Mouse (Mus musculus) MEL (cell line): ENCODE measurements around the gene Mmp24. TPM values are rescaled to one million over a fixed set of nuclear protein-coding genes. Genes with fewer than 3 reads are reported as not detected.
A peak's percentile ranks its signal among the peaks of the same experiment; 100 is the strongest.
"Not testable (repeated sequence)": the region's sequence is repeated elsewhere in the genome, so short reads cannot be mapped to it uniquely, and the experiment has no call there.

Experiments
- DNase-seq: peaks from one replicate; pipeline ENCODE4 v3.0.0; 2011; ENCODE audit warnings: low read depth, low spot score
- H3K27ac ChIP-seq: 2 replicates; pipeline ENCODE4 v1.5.1; 2012; ENCODE audit warnings: low read depth, mild to moderate bottlenecking, control low read depth, low read length, moderate library complexity; ENCODE audit not compliant: control insufficient read depth
- H3K27me3 ChIP-seq, 2 experiments: fragments of 150-350 bp in 1 of 2; sonication (generic) in 1 of 2; 2 replicates each; pipeline ENCODE4 v1.6.1; 2012; ENCODE audit warnings: low read length in 2 of 2, mild to moderate bottlenecking in 2 of 2, improper control_type of control experiment in 1 of 2, moderate library complexity in 1 of 2; ENCODE audit not compliant: insufficient read depth in 2 of 2, control insufficient read depth in 1 of 2
- H3K36me3 ChIP-seq, 2 experiments: 2 replicates each; pipeline ENCODE4 v1.6.1; 2012 to 2014; ENCODE audit warnings: low read length in 2 of 2, improper control_type of control experiment in 1 of 2, inconsistent platforms in 1 of 2, mild to moderate bottlenecking in 1 of 2; ENCODE audit not compliant: insufficient read depth in 2 of 2, control insufficient read depth in 1 of 2
- H3K4me1 ChIP-seq, 2 experiments: fragments of 150-350 bp in 1 of 2; sonication (generic) in 1 of 2; 2 replicates each; pipeline ENCODE4 v1.6.1; 2012; ENCODE audit warnings: low read length in 2 of 2, improper control_type of control experiment in 1 of 2, mild to moderate bottlenecking in 1 of 2; ENCODE audit not compliant: insufficient read depth in 2 of 2, control insufficient read depth in 1 of 2
- H3K4me3 ChIP-seq, 2 experiments: fragments of 150-350 bp in 1 of 2; sonication (generic) in 1 of 2; 2 replicates each; pipeline ENCODE4 v1.5.1; 2012; ENCODE audit warnings: low read depth in 2 of 2, low read length in 2 of 2, mild to moderate bottlenecking in 2 of 2, moderate library complexity in 2 of 2, control low read depth in 1 of 2, improper control_type of control experiment in 1 of 2; ENCODE audit not compliant: control insufficient read depth in 1 of 2, insufficient read depth in 1 of 2
- H3K79me2 ChIP-seq: 2 replicates; pipeline ENCODE4 v1.6.1; 2012; ENCODE audit warnings: mild to moderate bottlenecking, low read length, moderate library complexity; ENCODE audit not compliant: control insufficient read depth, poor library complexity, insufficient read depth
- H3K9ac ChIP-seq: 2 replicates; pipeline ENCODE4 v1.6.1; 2012; ENCODE audit warnings: low read depth, mild to moderate bottlenecking, control low read depth, low read length, moderate library complexity; ENCODE audit not compliant: control insufficient read depth, poor library complexity, severe bottlenecking
- H3K9me3 ChIP-seq: fragments of 150-350 bp; sonication (generic); replicated peaks from 2 replicates; pipeline ENCODE4 v1.6.1; 2012; ENCODE audit warnings: mild to moderate bottlenecking, low read length, improper control_type of control experiment, moderate library complexity; ENCODE audit not compliant: insufficient read depth
- BHLHE40 ChIP-seq: IDR thresholded peaks from 2 replicates; pipeline ENCODE4 v1.6.1; 2012; ENCODE audit warnings: low read depth, mild to moderate bottlenecking, inconsistent platforms, low read length, improper control_type of control experiment, borderline replicate concordance
- ELF1 ChIP-seq: IDR thresholded peaks from 2 replicates; pipeline ENCODE4 v1.6.1; 2014; ENCODE audit warnings: low read depth, mild to moderate bottlenecking, inconsistent platforms, low read length, improper control_type of control experiment, moderate library complexity
- EP300 ChIP-seq, 2 experiments: IDR thresholded peaks; 2 replicates each; pipeline ENCODE4 v1.6.1; 2011; ENCODE audit warnings: improper control_type of control experiment in 2 of 2, low read length in 2 of 2, low read depth in 1 of 2, mild to moderate bottlenecking in 1 of 2
- HCFC1 ChIP-seq: IDR thresholded peaks from 2 replicates; pipeline ENCODE4 v1.6.1; 2012; ENCODE audit warnings: low read depth, mild to moderate bottlenecking, inconsistent platforms, low read length, improper control_type of control experiment, moderate library complexity
- KAT2A ChIP-seq: conservative IDR thresholded peaks from 2 replicates; pipeline ENCODE4 v1.6.1; 2012; ENCODE audit warnings: low read depth, low read length, improper control_type of control experiment, inconsistent platforms
- MAX ChIP-seq: IDR thresholded peaks from 2 replicates; pipeline ENCODE4 v1.6.1; 2011; ENCODE audit warnings: low read length, improper control_type of control experiment
- MAZ ChIP-seq: IDR thresholded peaks from 2 replicates; pipeline ENCODE4 v1.6.1; 2012; ENCODE audit warnings: low read depth, mild to moderate bottlenecking, inconsistent platforms, low read length, improper control_type of control experiment
- MXI1 ChIP-seq: IDR thresholded peaks from 2 replicates; pipeline ENCODE4 v1.6.1; 2011; ENCODE audit warnings: mild to moderate bottlenecking, low read depth, low read length, improper control_type of control experiment
- MYC ChIP-seq: IDR thresholded peaks from 2 replicates; pipeline ENCODE4 v1.6.1; 2011; ENCODE audit warnings: low read depth, mild to moderate bottlenecking, low read length, improper control_type of control experiment, moderate library complexity
- NELFE ChIP-seq: IDR thresholded peaks from 2 replicates; pipeline ENCODE4 v1.6.1; 2011; ENCODE audit warnings: low read depth, low read length, improper control_type of control experiment
- NRF1 ChIP-seq: IDR thresholded peaks from 2 replicates; pipeline ENCODE4 v1.6.1; 2014; ENCODE audit warnings: low read depth, mild to moderate bottlenecking, inconsistent platforms, low read length, improper control_type of control experiment, moderate library complexity; ENCODE audit not compliant: poor library complexity, insufficient read depth, severe bottlenecking
- POLR2A ChIP-seq, 2 experiments: IDR thresholded peaks; 2 replicates each; pipeline ENCODE4 v1.6.1; 2011 to 2012; ENCODE audit warnings: low read length in 2 of 2, mild to moderate bottlenecking in 2 of 2, control low read depth in 1 of 2, improper control_type of control experiment in 1 of 2, low read depth in 1 of 2, moderate library complexity in 1 of 2; ENCODE audit not compliant: control insufficient read depth in 1 of 2, insufficient read depth in 1 of 2, poor library complexity in 1 of 2
- POLR2AphosphoS2 ChIP-seq: IDR thresholded peaks from 2 replicates; pipeline ENCODE4 v1.6.1; 2011; ENCODE audit warnings: low read length, improper control_type of control experiment
- RAD21 ChIP-seq: IDR thresholded peaks from 2 replicates; pipeline ENCODE4 v1.6.1; 2011; ENCODE audit warnings: mild to moderate bottlenecking, low read depth, low read length, improper control_type of control experiment
- RCOR1 ChIP-seq: IDR thresholded peaks from 2 replicates; pipeline ENCODE4 v1.6.1; 2012; ENCODE audit warnings: low read depth, mild to moderate bottlenecking, inconsistent platforms, low read length, improper control_type of control experiment
- SIN3A ChIP-seq: IDR thresholded peaks from 2 replicates; pipeline ENCODE4 v1.6.1; 2012; ENCODE audit warnings: low read length, improper control_type of control experiment, inconsistent platforms
- SMC3 ChIP-seq: IDR thresholded peaks from 2 replicates; pipeline ENCODE4 v1.6.1; 2011; ENCODE audit warnings: low read depth, low read length, improper control_type of control experiment
- TBP ChIP-seq: IDR thresholded peaks from 2 replicates; pipeline ENCODE4 v1.8.0; 2011; ENCODE audit warnings: low read depth, low read length, improper control_type of control experiment
- TCF12 ChIP-seq: IDR thresholded peaks from 2 replicates; pipeline ENCODE4 v1.6.1; 2014; ENCODE audit warnings: low read depth, mild to moderate bottlenecking, inconsistent platforms, low read length, improper control_type of control experiment, moderate library complexity
- ZKSCAN1 ChIP-seq: IDR thresholded peaks from 2 replicates; pipeline ENCODE4 v1.6.1; 2012; ENCODE audit warnings: low read depth, mild to moderate bottlenecking, inconsistent platforms, low read length, improper control_type of control experiment, moderate library complexity
- ZMIZ1 ChIP-seq: IDR thresholded peaks from 2 replicates; pipeline ENCODE4 v1.6.1; 2012; ENCODE audit warnings: low read depth, mild to moderate bottlenecking, inconsistent platforms, low read length, improper control_type of control experiment, moderate library complexity
- polyA plus RNA-seq, 2 experiments: library from polyadenylated mRNA; stranded (reverse) in 1 of 2; unstranded in 1 of 2; fragments of >175 nt in 1 of 2; fragments of >200 nt in 1 of 2; gene quantifications; 2 replicates each; pipeline versions ENCODE4 v1.2.1 to v1.2.4; 2012; ENCODE audit warnings: low replicate concordance in 2 of 2, low read depth in 1 of 2; ENCODE audit not compliant: insufficient read length in 2 of 2, insufficient read depth in 1 of 2, missing spikeins in 1 of 2
- total RNA-seq: library from RNA; depleted of rRNA; stranded (reverse); fragments of 300-350 nt; gene quantifications from 2 replicates; pipeline ENCODE4 v1.2.3, GENCODE M21; 2012

Mmp24 gene
- total and polyA plus RNA-seq, 3 experiments, result 0.06 to 0.27 TPM; not detected in 1

DNA sequence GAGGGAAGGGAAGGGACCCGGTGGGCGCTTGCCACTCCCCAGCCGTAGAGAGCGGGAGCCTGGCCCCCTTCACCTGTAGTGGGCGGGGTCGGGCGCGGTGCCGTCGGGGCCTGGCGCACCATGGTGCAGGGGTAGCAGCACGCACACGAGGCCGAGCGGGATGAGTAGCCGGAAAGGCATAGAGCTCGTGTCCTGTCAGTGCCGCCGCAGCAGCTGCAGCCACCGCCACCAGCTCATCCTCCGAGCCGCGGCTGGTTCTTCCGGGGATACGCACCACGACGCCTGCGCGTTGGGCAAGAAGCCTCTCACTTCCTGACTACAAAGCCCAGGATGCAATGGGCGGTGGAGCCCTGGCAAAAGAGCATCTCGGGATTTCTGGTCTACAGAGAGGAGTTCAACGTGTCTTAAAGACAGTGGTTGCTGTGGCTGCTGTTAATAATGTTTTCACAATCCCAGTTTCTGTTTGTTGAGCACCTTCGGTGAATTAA, 45.9 kb upstream of the Mmp24 start, which contains the start of gene Edem2:
Gene Edem2, minus strand, starts transcription at position 318 of the 488 bp plus-strand sequence.
- TF ChIP-seq MXI1 (peak; percentile 96), MAX (peak; percentile 60), RAD21 (no peak), MAZ (peak; percentile 39; the same call in 1 of the 2 replicates), SIN3A (peak; percentile 98), TBP (peak; percentile 89), RCOR1 (0 out of 2 replicates have a peak, but pooled peaks have one; percentile 12), NRF1 (peak; percentile 92), KAT2A (peak; percentile 95), TCF12 (peak; percentile 58), HCFC1 (peak; percentile 100), MYC (peak; percentile 87), POLR2AphosphoS2 (peak; percentile 95; the same call in 1 of the 2 replicates), ELF1 (peak; percentile 100), ZMIZ1 (peak; percentile 95), SMC3 (no peak), ZKSCAN1 (no peak), NELFE (peak; percentile 87), EP300 (IDR thresholded peaks at IDR 0.05; ENCODE audit: low read depth in 1 of 2, low read length in 2 of 2) (no peak), BHLHE40 (no peak), POLR2A (IDR thresholded peaks at IDR 0.05; ENCODE audit: control insufficient read depth in 1 of 2, insufficient read depth in 1 of 2, low read depth in 1 of 2, low read length in 2 of 2, poor library complexity in 1 of 2) (peak; percentile 77 to 97)
- Histone ChIP-seq H3K4me1 (peaks cover 0 to 14% of the 10 kb centered on the region in 2 experiments; a peak in 2 of 4 replicates), H3K27ac (no peak within 1 kb of the TSS), H3K79me2 (no peaks in the 10 kb centered on the region), H3K9me3 (no peaks in the 10 kb centered on the region), H3K36me3 (peaks cover 0 to 3% of the 10 kb centered on the region in 2 experiments; a peak in 2 of 4 replicates), H3K4me3 (peak within 1 kb of the TSS; percentile 66 to 85), H3K9ac (peak within 1 kb of the TSS; percentile 68), H3K27me3 (peaks cover 1% of the 10 kb centered on the region in 2 experiments; a peak in 2 of 4 replicates)
- peak; percentile 96 for DNase-seq

GRCm38 (mm10) chr2:155735080-155735479, 40.1 kb upstream of the Mmp24 start:
- Histone ChIP-seq H3K9me3 (no peaks in the 10 kb centered on the region), H3K27me3 (peaks cover 1 to 3% of the 10 kb centered on the region in 2 experiments; a peak in 3 of 4 replicates), H3K36me3 (no peaks in the 10 kb centered on the region; a peak in 2 of 4 replicates), H3K4me3 (no peak overlapping the region), H3K4me1 (peaks cover 0 to 4% of the 10 kb centered on the region in 2 experiments; a peak in 2 of 4 replicates), H3K79me2 (no peaks in the 10 kb centered on the region), H3K27ac (no peak overlapping the region), H3K9ac (no peak overlapping the region)
- no peak for TF ChIP-seq RAD21
- TF ChIP-seq NRF1, result no peak
- DNase-seq, result no peak

DNA sequence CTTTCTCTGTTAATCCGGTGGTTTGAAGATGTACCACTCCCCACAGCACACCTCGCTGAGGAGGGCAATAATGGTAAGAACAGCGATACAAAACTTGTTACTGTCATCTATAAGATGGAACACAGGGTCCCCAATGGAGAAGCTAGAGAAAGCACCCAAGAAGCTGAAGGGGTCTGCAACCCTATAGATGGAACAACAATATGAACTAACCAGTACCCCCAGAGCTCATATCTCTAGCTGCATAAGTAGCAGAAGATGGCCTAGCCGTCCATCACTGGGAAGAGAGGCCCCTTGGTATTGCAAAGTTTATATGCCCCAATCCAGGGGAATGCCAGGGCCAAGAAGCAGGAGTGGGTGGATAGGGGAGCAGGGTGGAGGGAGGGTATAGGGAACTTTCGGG, 39.4 kb upstream of the Mmp24 start, which contains the start of gene Gm17581:
Gene Gm17581, minus strand, starts transcription at position 101 of the 400 bp plus-strand sequence.
- H3K9me3 ChIP-seq, H3K79me2 ChIP-seq, H3K4me1 ChIP-seq, H3K9ac ChIP-seq, H3K27me3 ChIP-seq, H3K36me3 ChIP-seq, DNase-seq, H3K4me3 ChIP-seq, H3K27ac ChIP-seq: not testable (repeated sequence)
